In genomic region chr15:79661852-79662251, GRCm38 (mm10) we compare ENCODE assay signal across 9 mouse cellular contexts. TPM values are rescaled to one million over a fixed set of nuclear protein-coding genes. Genes with fewer than 3 reads are reported as not detected.
DNase-seq lines count a peak whose midpoint lies in the region; ATAC-seq and TF ChIP-seq lines count a peak whose summit lies in the region.
"Had no signal": no experiment of that assay in that cellular context is flagged by ENCODE, and none has a peak within 500 bp of the region (broad histone marks: within the 10 kb centered on the region; RNA-seq: fewer than 3 reads in every experiment).

No protein-coding gene starts in this region.

- no peak overlapping the region for H3K4me3 ChIP-seq in liver, embryonic 12.5 days
- no peak overlapping the region for H3K4me3 ChIP-seq in embryonic facial prominence, embryonic 11.5 days (ENCODE audit: low read depth, low read length)
- H3K4me3 ChIP-seq in small intestine, adult 2 months (ENCODE audit: low read depth, low read length) = no peak overlapping the region
- H3K4me3 ChIP-seq in forebrain, embryonic 12.5 days (replicated peaks) = no peak overlapping the region
- H3K4me3 ChIP-seq: megakaryocyte, embryonic 14.5 days had no signal

- TF ChIP-seq POLR2A in small intestine, adult 2 months (IDR thresholded peaks at IDR 0.05; ENCODE audit: low read depth, low read length) = no peak

- WGBS in liver, embryonic 12.5 days (ENCODE audit: insufficient replicate concordance) = 62% methylated on average over 4 of the region's 4 CpGs
- 71% methylated on average over 4 of the region's 4 CpGs for WGBS in embryonic facial prominence, embryonic 11.5 days
- 77% methylated on average over 4 of the region's 4 CpGs for WGBS in small intestine, adult 2 months
- 72% methylated on average over 4 of the region's 4 CpGs for WGBS in forebrain, embryonic 12.5 days

- H3K9me3 ChIP-seq in liver, embryonic 12.5 days (replicated peaks) = 0 out of 2 replicates have a peak, but pooled peaks cover 5% of the 10 kb centered on the region
- no peaks in the 10 kb centered on the region for H3K9me3 ChIP-seq in embryonic facial prominence, embryonic 11.5 days (replicated peaks; ENCODE audit: control insufficient read depth, low read length)
- no peaks in the 10 kb centered on the region for H3K9me3 ChIP-seq in forebrain, embryonic 12.5 days

- H3K4me1 ChIP-seq in liver, embryonic 12.5 days = peaks cover 22% of the 10 kb centered on the region
- no peaks in the 10 kb centered on the region for H3K4me1 ChIP-seq in embryonic facial prominence, embryonic 11.5 days (ENCODE audit: control insufficient read depth, insufficient read depth, low read length)
- peaks cover 3% of the 10 kb centered on the region; the same call in 1 of the 2 replicates for H3K4me1 ChIP-seq in small intestine, adult 2 months (ENCODE audit: control insufficient read depth, insufficient read depth, insufficient read length, low read length)
- peaks cover 12% of the 10 kb centered on the region for H3K4me1 ChIP-seq in forebrain, embryonic 12.5 days

- peak; percentile 51; the same call in 1 of the 2 replicates for TF ChIP-seq CTCF in small intestine, adult 2 months (IDR thresholded peaks at IDR 0.05; ENCODE audit: extremely low read depth, insufficient read length, insufficient replicate concordance, low read depth, low read length)

- H3K9ac ChIP-seq in liver, embryonic 12.5 days = no peak overlapping the region
- H3K9ac ChIP-seq in embryonic facial prominence, embryonic 11.5 days (replicated peaks; ENCODE audit: low read length) = no peak overlapping the region
- H3K9ac ChIP-seq in forebrain, embryonic 12.5 days = no peak overlapping the region

- H3K36me3 ChIP-seq in liver, embryonic 12.5 days = peaks cover 21% of the 10 kb centered on the region
- H3K36me3 ChIP-seq in embryonic facial prominence, embryonic 11.5 days (replicated peaks; ENCODE audit: control insufficient read depth, insufficient read depth, low read depth, low read length) = no peaks in the 10 kb centered on the region; the same call in 1 of the 2 replicates
- 0 out of 2 replicates have a peak, but pooled peaks cover 3% of the 10 kb centered on the region for H3K36me3 ChIP-seq in small intestine, adult 2 months (ENCODE audit: control insufficient read depth, insufficient read depth, low read length)
- H3K36me3 ChIP-seq in forebrain, embryonic 12.5 days (replicated peaks) = peaks cover 22% of the 10 kb centered on the region

- no peak overlapping the region for H3K27ac ChIP-seq in liver, embryonic 12.5 days
- H3K27ac ChIP-seq in embryonic facial prominence, embryonic 11.5 days (replicated peaks; ENCODE audit: low read depth, low read length) = no peak overlapping the region
- no peak overlapping the region for H3K27ac ChIP-seq in small intestine, adult 2 months (ENCODE audit: insufficient read depth, low read depth, low read length)
- H3K27ac ChIP-seq in forebrain, embryonic 12.5 days = no peak overlapping the region

- H3K4me2 ChIP-seq in liver, embryonic 12.5 days = no peak overlapping the region
- H3K4me2 ChIP-seq in embryonic facial prominence, embryonic 11.5 days (ENCODE audit: low read depth, low read length) = no peak overlapping the region
- no peak overlapping the region for H3K4me2 ChIP-seq in forebrain, embryonic 12.5 days

- H3K27me3 ChIP-seq in liver, embryonic 12.5 days (replicated peaks) = no peaks in the 10 kb centered on the region
- H3K27me3 ChIP-seq in embryonic facial prominence, embryonic 11.5 days (ENCODE audit: control insufficient read depth, insufficient read depth, low read length) = no peaks in the 10 kb centered on the region
- no peaks in the 10 kb centered on the region for H3K27me3 ChIP-seq in small intestine, adult 2 months (ENCODE audit: control insufficient read depth, insufficient read depth, low read length)
- H3K27me3 ChIP-seq in forebrain, embryonic 12.5 days = no peaks in the 10 kb centered on the region
- H3K27me3 ChIP-seq: megakaryocyte, embryonic 14.5 days had no signal

- DNase-seq in cerebellum, adult 9-10 months = peak; percentile 63
- no peak for DNase-seq in cerebellum, adult 8-10 months
- peak; percentile 72 for DNase-seq in liver
- peak; percentile 30 for DNase-seq in embryonic facial prominence, embryonic 11.5 days (ENCODE audit: low spot score)
- DNase-seq in layer of hippocampus, adult 8-10 months (ENCODE audit: low spot score in 2 of 2) = no peak

- no peak for ATAC-seq in liver, embryonic 12.5 days
- no peak for ATAC-seq in embryonic facial prominence, embryonic 11.5 days (replicated peaks; ENCODE audit: insufficient number of reproducible peaks, low FRiP score, low TSS enrichment, low read depth)
- ATAC-seq in forebrain, embryonic 12.5 days (ENCODE audit: low FRiP score) = no peak

RNA-seq across cellular contexts. Expression of gene Cby1, which starts 2.9 kb away (rescaled TPM):
- polyA plus RNA-seq in liver, embryonic 12.5 days (2016; fragmentation: Nextera tagmentation; extraction: Ambion mirVana) = 20.3 and 21.8 TPM in 2 replicates
- polyA plus RNA-seq in embryonic facial prominence, embryonic 11.5 days (2014; fragmentation: Nextera tagmentation; extraction: Ambion mirVana) = 64.3 and 66.2 TPM in 2 replicates
- polyA plus RNA-seq in small intestine, adult 2 months (2012; rRNA removed) = 3.1 and 5.6 TPM in 2 replicates
- 10 to 100 TPM; 34.6 to 45.5 (median 38.6) TPM for total RNA-seq in layer of hippocampus, adult 8-10 months (2022)
- polyA plus RNA-seq in forebrain, embryonic 12.5 days (2016; fragmentation: Nextera tagmentation; extraction: Ambion mirVana) = 89.3 and 90.6 TPM in 2 replicates

RNA-seq across cellular contexts. Expression of gene Fam227a, which starts 3.1 kb away (rescaled TPM):
- 0.20 and 0.37 TPM in 2 replicates for polyA plus RNA-seq in liver, embryonic 12.5 days (2016; fragmentation: Nextera tagmentation; extraction: Ambion mirVana)
- 1.8 and 3.3 TPM in 2 replicates for polyA plus RNA-seq in embryonic facial prominence, embryonic 11.5 days (2014; fragmentation: Nextera tagmentation; extraction: Ambion mirVana)
- polyA plus RNA-seq in small intestine, adult 2 months (2012; rRNA removed) = 0.06 and 0.25 TPM in 2 replicates
- total RNA-seq in layer of hippocampus, adult 8-10 months (2022) = 10 to 100 TPM in 3 of 4 experiments, 1 to 10 TPM in 1; 8.8 to 12.5 (median 11.6) TPM
- 5.1 and 5.4 TPM in 2 replicates for polyA plus RNA-seq in forebrain, embryonic 12.5 days (2016; fragmentation: Nextera tagmentation; extraction: Ambion mirVana)

RNA-seq across cellular contexts. Expression of gene Tomm22, which starts 8.8 kb away (rescaled TPM):
- polyA plus RNA-seq in liver, embryonic 12.5 days (2016; fragmentation: Nextera tagmentation; extraction: Ambion mirVana) = 209 and 217 TPM in 2 replicates
- polyA plus RNA-seq in embryonic facial prominence, embryonic 11.5 days (2014; fragmentation: Nextera tagmentation; extraction: Ambion mirVana) = 308 and 320 TPM in 2 replicates
- 13.8 and 21.7 TPM in 2 replicates for polyA plus RNA-seq in small intestine, adult 2 months (2012; rRNA removed)
- total RNA-seq in layer of hippocampus, adult 8-10 months (2022) = 100 to 1,000 TPM in 3 of 4 experiments, 10 to 100 TPM in 1; 89.4 to 103 (median 101) TPM
- polyA plus RNA-seq in forebrain, embryonic 12.5 days (2016; fragmentation: Nextera tagmentation; extraction: Ambion mirVana) = 266 and 274 TPM in 2 replicates

RNA-seq across cellular contexts. Expression of gene Josd1, which starts 25.9 kb away (rescaled TPM):
- 37.7 and 38.3 TPM in 2 replicates for polyA plus RNA-seq in liver, embryonic 12.5 days (2016; fragmentation: Nextera tagmentation; extraction: Ambion mirVana)
- polyA plus RNA-seq in embryonic facial prominence, embryonic 11.5 days (2014; fragmentation: Nextera tagmentation; extraction: Ambion mirVana) = 16.4 and 17.4 TPM in 2 replicates
- 9.5 and 14.2 TPM in 2 replicates for polyA plus RNA-seq in small intestine, adult 2 months (2012; rRNA removed)
- total RNA-seq in layer of hippocampus, adult 8-10 months (2022) = 10 to 100 TPM; 43.5 to 54.0 (median 46.4) TPM
- polyA plus RNA-seq in forebrain, embryonic 12.5 days (2016; fragmentation: Nextera tagmentation; extraction: Ambion mirVana) = 24.1 and 24.5 TPM in 2 replicates

RNA-seq across cellular contexts. Expression of gene Gtpbp1, which starts 28.8 kb away (rescaled TPM):
- 48.3 and 50.0 TPM in 2 replicates for polyA plus RNA-seq in liver, embryonic 12.5 days (2016; fragmentation: Nextera tagmentation; extraction: Ambion mirVana)
- polyA plus RNA-seq in embryonic facial prominence, embryonic 11.5 days (2014; fragmentation: Nextera tagmentation; extraction: Ambion mirVana) = 29.2 and 31.6 TPM in 2 replicates
- polyA plus RNA-seq in small intestine, adult 2 months (2012; rRNA removed) = 18.6 and 34.9 TPM in 2 replicates
- total RNA-seq in layer of hippocampus, adult 8-10 months (2022) = 10 to 100 TPM; 49.4 to 61.5 (median 52.8) TPM
- polyA plus RNA-seq in forebrain, embryonic 12.5 days (2016; fragmentation: Nextera tagmentation; extraction: Ambion mirVana) = 51.5 and 55.7 TPM in 2 replicates

Comparison
In these comparisons a context has a peak if more than half of its experiments do, and no peak if none do; other contexts are left out.
1. DNase-seq: peak in cerebellum, adult 9-10 months (single experiment), liver (single experiment) and embryonic facial prominence, embryonic 11.5 days (single experiment); none in cerebellum, adult 8-10 months (single experiment) and layer of hippocampus, adult 8-10 months (0 of 2).